Mouse (Mus musculus): ENCODE data around the gene Ces2b. TPM values are rescaled to one million over a fixed set of nuclear protein-coding genes. Genes with fewer than 3 reads are reported as not detected.
"Not testable (repeated sequence)": the region's sequence is repeated elsewhere in the genome, so short reads cannot be mapped to it uniquely, and the experiment has no call there.

Gene Ces2b
- polyA plus RNA-seq, 1 experiment from 2014 or later, result 0.05 TPM

DNA sequence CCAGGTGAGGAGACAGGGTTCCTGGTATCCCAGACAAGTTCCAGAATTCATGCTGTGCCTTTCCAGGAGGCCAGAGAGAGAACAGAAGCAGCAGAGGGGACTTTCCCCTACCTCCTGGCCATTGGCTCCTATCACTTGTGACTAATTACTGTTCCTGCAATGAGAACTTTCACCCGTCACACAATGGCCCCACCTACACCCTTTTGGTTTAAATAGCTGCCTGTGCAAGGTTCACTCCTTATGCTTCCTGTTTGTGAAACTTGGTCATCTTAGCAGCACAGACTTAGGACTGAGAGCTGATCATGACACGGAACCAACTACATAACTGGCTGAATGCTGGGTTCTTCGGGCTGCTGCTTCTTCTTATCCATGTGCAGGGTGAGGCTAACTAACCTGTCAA lies 15.5 kb downstream of the Ces2b start, which contains the start of gene Ces2c:
Gene Ces2c (plus strand): TSS at position 238 of the 400 bp plus-strand sequence.
- no peak within 1 kb of the TSS for H3K4me2 ChIP-seq
- no peaks in the 10 kb centered on the region for H3K36me3 ChIP-seq
- no peak for ATAC-seq (ENCODE audit: extremely low read depth, insufficient number of reproducible peaks, low FRiP score, low TSS enrichment)
- H3K9me3 ChIP-seq, result no peaks in the 10 kb centered on the region
- no peak within 1 kb of the TSS for H3K9ac ChIP-seq
- no peaks in the 10 kb centered on the region for H3K4me1 ChIP-seq
- no peaks in the 10 kb centered on the region for H3K27me3 ChIP-seq (replicated peaks)
- H3K4me3 ChIP-seq, result no peak within 1 kb of the TSS
- H3K27ac ChIP-seq (replicated peaks), result no peak within 1 kb of the TSS
- 73% methylated on average over 3 of the region's 3 CpGs for WGBS

DNA sequence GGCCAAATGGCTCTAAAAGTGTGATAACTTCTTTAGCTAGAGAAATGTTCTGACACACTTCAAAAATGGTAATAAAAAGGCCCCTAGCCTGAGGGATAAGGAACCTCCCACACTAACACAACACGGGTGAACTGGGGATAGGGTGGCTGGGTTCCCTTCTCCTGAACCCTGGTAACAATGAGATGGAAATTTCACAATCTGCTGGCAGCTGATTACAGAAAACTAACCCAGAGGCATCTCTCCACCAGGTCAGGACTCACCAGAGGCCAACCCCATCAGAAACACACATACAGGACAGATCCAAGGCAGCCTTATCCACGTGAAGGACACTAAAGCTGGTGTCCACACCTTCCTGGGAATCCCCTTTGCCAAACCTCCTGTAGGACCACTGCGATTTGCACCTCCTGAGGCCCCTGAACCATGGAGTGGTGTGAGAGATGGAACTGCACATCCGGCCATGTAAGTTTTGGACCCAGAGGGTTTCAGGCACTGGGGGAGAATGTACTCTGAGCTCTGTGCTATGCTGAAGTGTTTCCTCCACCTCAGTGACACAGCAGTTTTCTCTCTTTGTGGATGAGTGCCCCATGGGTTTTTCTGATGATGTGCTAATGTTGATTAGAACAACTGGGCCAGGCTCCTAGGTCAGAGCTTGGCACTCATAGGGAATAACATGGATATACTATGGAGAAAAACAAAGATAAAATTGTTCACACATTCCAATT lies 16.5 kb downstream of the Ces2b start:
- Histone ChIP-seq H3K9me3 (no peaks in the 10 kb centered on the region), H3K27me3 (replicated peaks) (no peaks in the 10 kb centered on the region), H3K4me3 (no peak overlapping the region), H3K4me2 (no peak overlapping the region), H3K4me1 (no peaks in the 10 kb centered on the region), H3K27ac (replicated peaks) (no peak overlapping the region), H3K9ac (no peak overlapping the region), H3K36me3 (no peaks in the 10 kb centered on the region)
- WGBS, result 57% methylated on average over 4 of the region's 4 CpGs
- no peak for ATAC-seq (ENCODE audit: extremely low read depth, insufficient number of reproducible peaks, low FRiP score, low TSS enrichment)

DNA sequence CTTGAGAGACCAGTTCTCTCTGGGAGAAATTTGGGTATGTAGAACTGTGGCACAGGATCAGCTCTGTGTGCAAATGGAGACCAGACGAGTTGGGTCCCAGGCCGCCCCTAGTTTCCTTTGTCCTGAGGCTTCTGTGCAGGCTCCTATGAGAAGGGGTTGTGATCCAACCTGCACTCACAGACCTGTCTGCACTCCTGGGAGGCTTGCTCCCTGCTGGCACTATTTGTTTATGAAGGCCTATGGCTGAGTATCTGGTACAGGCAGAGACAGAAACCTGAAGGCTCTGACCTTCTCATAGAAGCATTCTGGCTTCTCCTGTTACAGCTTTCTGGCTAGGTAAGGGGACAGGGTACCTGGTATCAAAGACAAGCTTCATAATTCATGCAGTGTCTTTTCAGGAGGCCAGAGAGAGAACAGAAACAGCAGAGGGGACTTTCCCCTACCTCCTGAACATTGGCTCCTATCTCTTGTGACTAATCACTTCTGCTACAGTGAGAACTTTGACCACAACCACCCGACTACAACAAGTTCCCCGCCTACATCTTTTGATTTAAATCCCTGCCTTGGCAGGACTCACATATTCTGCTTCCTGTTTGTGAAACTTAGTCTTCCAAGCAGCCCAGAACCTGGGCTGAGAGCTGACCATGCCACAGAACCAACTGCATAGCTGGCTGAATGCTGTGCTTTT lies 35.6 kb downstream of the Ces2b start:
- H3K4me3 ChIP-seq; ATAC-seq (ENCODE audit: extremely low read depth, insufficient number of reproducible peaks, low FRiP score, low TSS enrichment); H3K9ac ChIP-seq; H3K27ac ChIP-seq (replicated peaks); H3K27me3 ChIP-seq (replicated peaks); H3K4me2 ChIP-seq; H3K4me1 ChIP-seq; H3K9me3 ChIP-seq; H3K36me3 ChIP-seq: not testable (repeated sequence)
- no CpG with 5 or more reads among the region's 4 CpGs for WGBS

DNA sequence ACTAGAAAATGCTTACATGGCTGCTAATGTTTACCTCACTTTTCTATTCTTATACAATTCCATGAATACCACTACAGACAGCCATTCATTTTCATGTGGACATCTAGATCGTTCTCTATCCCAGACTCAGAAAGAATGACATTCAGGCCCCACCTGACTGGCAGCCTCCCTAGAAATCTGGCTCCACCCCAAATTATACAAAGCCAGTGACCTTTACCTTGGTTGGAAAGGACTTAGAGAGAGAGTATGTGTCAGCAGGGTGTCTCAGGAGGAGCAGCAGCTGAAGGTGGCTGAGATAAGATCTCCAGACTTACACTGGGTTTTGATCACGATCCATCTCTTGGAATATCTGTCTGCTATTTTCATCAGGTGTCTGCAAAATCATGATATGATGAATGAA lies 37.5 kb downstream of the Ces2b start:
- not testable (repeated sequence) for H3K27me3 ChIP-seq (replicated peaks); H3K36me3 ChIP-seq; H3K4me1 ChIP-seq; ATAC-seq (ENCODE audit: extremely low read depth, insufficient number of reproducible peaks, low FRiP score, low TSS enrichment); H3K9ac ChIP-seq; H3K9me3 ChIP-seq; H3K4me2 ChIP-seq; H3K27ac ChIP-seq (replicated peaks); H3K4me3 ChIP-seq
- no CpG with 5 or more reads among the region's 2 CpGs for WGBS

DNA sequence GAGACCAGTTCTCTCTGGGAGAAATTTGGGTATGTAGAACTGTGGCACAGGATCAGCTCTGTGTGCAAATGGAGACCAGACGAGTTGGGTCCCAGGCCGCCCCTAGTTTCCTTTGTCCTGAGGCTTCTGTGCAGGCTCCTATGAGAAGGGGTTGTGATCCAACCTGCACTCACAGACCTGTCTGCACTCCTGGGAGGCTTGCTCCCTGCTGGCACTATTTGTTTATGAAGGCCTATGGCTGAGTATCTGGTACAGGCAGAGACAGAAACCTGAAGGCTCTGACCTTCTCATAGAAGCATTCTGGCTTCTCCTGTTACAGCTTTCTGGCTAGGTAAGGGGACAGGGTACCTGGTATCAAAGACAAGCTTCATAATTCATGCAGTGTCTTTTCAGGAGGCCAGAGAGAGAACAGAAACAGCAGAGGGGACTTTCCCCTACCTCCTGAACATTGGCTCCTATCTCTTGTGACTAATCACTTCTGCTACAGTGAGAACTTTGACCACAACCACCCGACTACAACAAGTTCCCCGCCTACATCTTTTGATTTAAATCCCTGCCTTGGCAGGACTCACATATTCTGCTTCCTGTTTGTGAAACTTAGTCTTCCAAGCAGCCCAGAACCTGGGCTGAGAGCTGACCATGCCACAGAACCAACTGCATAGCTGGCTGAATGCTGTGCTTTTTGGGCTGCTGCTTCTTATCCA lies 55.0 kb downstream of the Ces2b start:
- ATAC-seq (ENCODE audit: extremely low read depth, insufficient number of reproducible peaks, low FRiP score, low TSS enrichment); H3K4me3 ChIP-seq: not testable (repeated sequence)
- no CpG with 5 or more reads among the region's 4 CpGs for WGBS

More for the DNA sequence above, 55.0 kb downstream of the Ces2b start:
- not testable (repeated sequence) for H3K9ac ChIP-seq; H3K27ac ChIP-seq (replicated peaks); H3K27me3 ChIP-seq (replicated peaks); H3K9me3 ChIP-seq; H3K4me2 ChIP-seq; H3K4me1 ChIP-seq; H3K36me3 ChIP-seq

Other genes starting within 250 kb of the Ces2b start
- 7.1 and 7.3 TPM in 2 replicates for gene Pdp2, start 240.1 kb upstream of the Ces2b start, polyA plus RNA-seq (2015; fragmentation: Nextera tagmentation; extraction: Ambion mirVana)
- gene Cdh16, start 207.2 kb upstream of the Ces2b start, polyA plus RNA-seq (2015; fragmentation: Nextera tagmentation; extraction: Ambion mirVana), result 18.2 and 18.4 TPM in 2 replicates
- gene Rrad, start 200.2 kb upstream of the Ces2b start, polyA plus RNA-seq (2015; fragmentation: Nextera tagmentation; extraction: Ambion mirVana), result 285 and 323 TPM in 2 replicates
- gene Ciao2b, start 189.6 kb upstream of the Ces2b start, polyA plus RNA-seq (2015; fragmentation: Nextera tagmentation; extraction: Ambion mirVana), result 186 and 228 TPM in 2 replicates
- 0.23 TPM in 1 of 2 replicates, not detected in the other for gene Ces2a, start 97.6 kb upstream of the Ces2b start, polyA plus RNA-seq (2015; fragmentation: Nextera tagmentation; extraction: Ambion mirVana)
- not detected in 2 replicates for gene Ces2c, start 15.5 kb downstream of the Ces2b start, polyA plus RNA-seq (2015; fragmentation: Nextera tagmentation; extraction: Ambion mirVana)
- gene Ces2e, start 94.7 kb downstream of the Ces2b start, polyA plus RNA-seq (2015; fragmentation: Nextera tagmentation; extraction: Ambion mirVana), result not detected in 2 replicates
- not detected in 2 replicates for gene Ces2f, start 115.8 kb downstream of the Ces2b start, polyA plus RNA-seq (2015; fragmentation: Nextera tagmentation; extraction: Ambion mirVana)
- 1.4 and 2.0 TPM in 2 replicates for gene Ces2g, start 130.1 kb downstream of the Ces2b start, polyA plus RNA-seq (2015; fragmentation: Nextera tagmentation; extraction: Ambion mirVana)
- gene Ces2h, start 169.3 kb downstream of the Ces2b start, polyA plus RNA-seq (2015; fragmentation: Nextera tagmentation; extraction: Ambion mirVana), result not detected in 2 replicates
- gene Ces3a, start 217.0 kb downstream of the Ces2b start, polyA plus RNA-seq (2015; fragmentation: Nextera tagmentation; extraction: Ambion mirVana), result not detected in 2 replicates

Data from heart, embryonic 13.5 days (tissue).